Mouse (Mus musculus) forebrain, embryonic 15.5 days (tissue): ENCODE results near the gene Rnf183. TPM values are rescaled to one million over a fixed set of nuclear protein-coding genes. Genes with fewer than 3 reads are reported as not detected.

Experiments used
- ATAC-seq: fragments of 200-750 bp; cut with Nextera tagmentation; replicated peaks from 2 replicates; pipeline ENCODE4 v1.8.0; 2017; ENCODE audit warnings: mild to moderate bottlenecking, moderate TSS enrichment, moderate library complexity
- H3K27ac ChIP-seq: fragments of 300-500 bp; sonication (generic); replicated peaks from 2 replicates; pipeline ENCODE4 v1.5.1; 2015; ENCODE audit warnings: mild to moderate bottlenecking, inconsistent platforms
- H3K27me3 ChIP-seq: fragments of 300-500 bp; sonication (generic); 2 replicates; pipeline ENCODE4 v1.6.1; 2015; ENCODE audit warnings: inconsistent platforms
- H3K36me3 ChIP-seq: fragments of 300-500 bp; sonication (generic); 2 replicates; pipeline ENCODE4 v1.6.1; 2015; ENCODE audit warnings: mild to moderate bottlenecking, inconsistent platforms
- H3K4me1 ChIP-seq: fragments of 300-500 bp; sonication (generic); 2 replicates; pipeline ENCODE4 v1.6.1; 2015; ENCODE audit warnings: inconsistent platforms
- H3K4me2 ChIP-seq: fragments of 300-500 bp; sonication (generic); replicated peaks from 2 replicates; pipeline ENCODE4 v1.6.1; 2015; ENCODE audit warnings: mild to moderate bottlenecking, inconsistent platforms
- H3K4me3 ChIP-seq: fragments of 300-500 bp; sonication (generic); 2 replicates; pipeline ENCODE4 v1.5.1; 2015; ENCODE audit warnings: mild to moderate bottlenecking, inconsistent platforms
- H3K9ac ChIP-seq: fragments of 300-500 bp; sonication (generic); replicated peaks from 2 replicates; pipeline ENCODE4 v1.6.1; 2015; ENCODE audit warnings: mild to moderate bottlenecking, inconsistent platforms
- H3K9me3 ChIP-seq: fragments of 300-500 bp; sonication (generic); 2 replicates; pipeline ENCODE4 v1.6.1; 2016; ENCODE audit warnings: inconsistent platforms
- WGBS: fragments of 180-500 bp; shearing (Covaris S2); methylation state at CpG from one replicate; pipeline ENCODE4 v1.1.7; 2015; ENCODE audit warnings: mixed read lengths; 5-methylcytosine and 5-hydroxymethylcytosine counted together
- polyA plus RNA-seq: library from polyadenylated mRNA; unstranded; fragments of >200 nt; fragmentation: Nextera tagmentation; extraction: Ambion mirVana; gene quantifications from 2 replicates; pipeline ENCODE4 v1.2.1, GENCODE M21; 2015

Rnf183 gene
- polyA plus RNA-seq, 1 experiment from 2014 or later: 0.32 TPM

DNA sequence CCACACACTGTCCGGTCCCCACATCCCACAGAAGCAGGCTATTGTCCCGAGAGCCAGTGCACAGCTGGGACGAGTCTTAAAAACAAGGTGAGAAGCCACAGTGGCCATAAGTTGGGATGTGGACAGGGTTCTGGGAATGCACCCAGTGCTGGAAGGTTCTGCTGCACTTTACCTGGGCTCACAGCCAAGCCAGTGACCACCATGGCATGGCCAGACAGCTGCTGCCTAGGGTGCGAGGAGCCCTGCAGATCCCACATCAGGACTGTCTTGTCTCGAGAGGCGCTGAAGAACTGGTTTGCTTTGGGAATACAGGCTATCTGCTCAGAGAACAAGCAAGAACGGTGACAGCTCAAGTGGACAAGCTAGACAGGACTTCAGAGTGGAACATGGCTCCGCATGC is 25.3 kb upstream of the Rnf183 start:
- Histone ChIP-seq H3K4me3 (no peak overlapping the region), H3K9ac (no peak overlapping the region), H3K27me3 (no peaks in the 10 kb centered on the region), H3K36me3 (no peaks in the 10 kb centered on the region), H3K9me3 (no peaks in the 10 kb centered on the region), H3K27ac (no peak overlapping the region), H3K4me2 (no peak overlapping the region), H3K4me1 (peaks cover 5% of the 10 kb centered on the region)
- no peak for ATAC-seq
- WGBS: 91% methylated on average over 8 of the region's 8 CpGs

DNA sequence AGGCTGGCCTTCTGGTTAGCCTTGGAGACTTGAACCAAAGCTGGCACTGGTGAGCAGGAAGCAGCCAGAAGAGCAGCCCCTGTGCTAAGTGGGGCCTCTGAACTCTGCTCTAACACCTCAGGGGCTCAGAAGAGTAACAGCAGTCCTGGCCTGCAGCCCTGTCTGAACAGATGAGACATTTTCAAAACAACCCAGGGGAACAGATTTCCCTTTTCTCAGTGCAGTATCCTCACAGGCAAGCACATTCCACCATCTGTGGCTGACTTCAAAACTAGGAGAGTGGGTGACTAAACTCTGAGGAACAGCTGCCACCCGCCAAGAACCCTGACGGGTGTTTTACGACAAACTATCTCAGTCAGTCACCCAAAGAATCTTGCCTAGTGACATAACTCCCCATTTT is 24.0 kb upstream of the Rnf183 start:
- 67% methylated on average over 3 of the region's 3 CpGs for WGBS
- Histone ChIP-seq H3K4me3 (no peak overlapping the region), H3K9ac (no peak overlapping the region), H3K4me1 (peaks cover 5% of the 10 kb centered on the region), H3K9me3 (no peaks in the 10 kb centered on the region), H3K36me3 (no peaks in the 10 kb centered on the region), H3K27ac (no peak overlapping the region), H3K4me2 (no peak overlapping the region), H3K27me3 (no peaks in the 10 kb centered on the region)
- peak; percentile 77; the same call in 1 of the 2 replicates for ATAC-seq

DNA sequence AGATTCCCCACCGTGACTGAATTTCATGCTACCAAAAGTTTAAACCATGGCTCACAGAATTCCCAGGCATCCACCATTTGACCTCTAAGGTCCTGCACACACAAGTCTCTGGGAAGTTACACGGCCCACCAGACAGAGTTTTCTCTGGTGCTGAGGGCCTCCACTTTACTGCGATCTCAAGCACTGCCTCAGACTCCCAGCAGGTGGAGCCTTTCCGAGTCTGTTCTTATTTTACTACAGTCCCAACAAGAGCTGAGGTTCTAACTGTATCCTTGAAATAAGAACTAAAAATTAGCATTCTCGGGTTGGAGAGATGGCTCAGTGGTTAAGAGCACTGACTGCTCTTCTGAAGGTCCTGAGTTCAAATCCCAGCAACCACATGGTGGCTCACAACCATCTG is 19.9 kb upstream of the Rnf183 start:
- ATAC-seq: no peak
- H3K36me3 ChIP-seq: no peaks in the 10 kb centered on the region
- H3K4me1 ChIP-seq: peaks cover 5% of the 10 kb centered on the region
- no peak overlapping the region for H3K27ac ChIP-seq
- WGBS: 71% methylated on average over 5 of the region's 5 CpGs
- no peak overlapping the region for H3K9ac ChIP-seq
- no peaks in the 10 kb centered on the region for H3K9me3 ChIP-seq
- H3K27me3 ChIP-seq: no peaks in the 10 kb centered on the region
- no peak overlapping the region for H3K4me2 ChIP-seq
- H3K4me3 ChIP-seq: no peak overlapping the region

DNA sequence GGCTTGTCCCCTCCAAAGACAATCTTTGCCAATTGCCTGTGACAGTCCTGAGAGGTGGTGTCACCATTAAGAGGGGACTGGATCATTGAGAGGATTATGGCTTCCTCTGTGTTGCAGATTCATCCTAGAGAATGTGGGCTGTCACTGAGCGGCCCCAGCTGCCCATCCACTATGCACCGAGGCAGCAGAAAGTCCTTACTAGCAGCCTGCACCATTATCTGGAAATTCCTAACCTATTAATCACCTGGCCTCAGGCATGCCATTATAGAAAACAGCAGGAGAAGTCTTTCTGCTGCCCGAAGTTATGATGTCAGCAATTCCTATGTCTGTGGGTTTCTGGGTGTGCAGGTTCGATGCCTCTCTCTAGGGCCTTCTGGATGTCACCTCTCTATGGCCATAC is 5.9 kb upstream of the Rnf183 start:
- H3K36me3 ChIP-seq: no peaks in the 10 kb centered on the region
- no peak overlapping the region for H3K4me3 ChIP-seq
- no peak overlapping the region for H3K4me2 ChIP-seq
- 74% methylated on average over 4 of the region's 4 CpGs for WGBS
- no peaks in the 10 kb centered on the region for H3K4me1 ChIP-seq
- H3K27ac ChIP-seq: no peak overlapping the region
- ATAC-seq: no peak
- H3K27me3 ChIP-seq: no peaks in the 10 kb centered on the region
- no peak overlapping the region for H3K9ac ChIP-seq
- no peaks in the 10 kb centered on the region for H3K9me3 ChIP-seq

DNA sequence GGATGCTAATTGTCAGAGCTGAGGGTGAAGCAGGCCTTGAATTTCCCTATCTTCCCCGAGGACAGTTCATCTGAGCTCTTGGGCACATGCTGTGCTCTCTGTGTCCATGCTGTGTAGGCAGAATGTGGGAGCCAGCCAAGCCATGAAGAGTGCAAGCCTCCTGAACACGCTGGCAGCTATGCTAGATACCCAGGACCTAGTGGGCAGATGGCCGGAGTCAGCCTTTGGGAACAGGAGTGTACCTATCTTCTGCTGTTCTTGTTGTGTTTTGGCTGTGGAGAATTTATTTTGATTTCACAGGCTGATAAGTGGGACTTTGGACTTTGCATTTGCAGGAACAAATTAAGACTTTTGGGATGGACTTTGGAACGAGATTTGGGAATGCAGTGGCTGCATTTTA is 5.5 kb upstream of the Rnf183 start:
- Histone ChIP-seq H3K4me1 (no peaks in the 10 kb centered on the region), H3K36me3 (no peaks in the 10 kb centered on the region), H3K4me3 (no peak overlapping the region), H3K27me3 (no peaks in the 10 kb centered on the region), H3K9me3 (no peaks in the 10 kb centered on the region), H3K4me2 (no peak overlapping the region), H3K27ac (no peak overlapping the region), H3K9ac (no peak overlapping the region)
- 78% methylated on average over 4 of the region's 4 CpGs for WGBS
- ATAC-seq: no peak

DNA sequence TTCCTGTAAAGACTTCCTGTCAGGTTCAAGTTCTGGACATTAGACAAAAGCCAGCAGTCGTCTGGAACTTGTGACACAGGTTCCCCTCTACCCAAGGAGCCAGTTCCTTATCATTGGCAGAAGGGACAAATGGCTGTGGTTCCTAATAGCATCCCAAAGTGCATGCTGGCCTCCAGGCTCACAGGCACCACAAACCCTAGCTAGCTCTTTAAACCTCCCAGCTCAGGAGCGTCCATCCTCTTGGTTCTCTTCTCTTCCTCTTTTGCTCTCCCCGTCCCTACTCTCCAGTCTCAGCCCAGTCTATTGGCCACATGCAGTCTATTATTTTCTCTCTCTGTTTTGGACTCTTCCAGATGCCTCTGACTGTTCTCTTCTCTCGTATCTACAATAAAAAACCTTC is 4.7 kb upstream of the Rnf183 start:
- Histone ChIP-seq H3K4me3 (no peak overlapping the region), H3K9me3 (no peaks in the 10 kb centered on the region), H3K9ac (no peak overlapping the region), H3K4me1 (no peaks in the 10 kb centered on the region), H3K27ac (no peak overlapping the region), H3K27me3 (no peaks in the 10 kb centered on the region), H3K36me3 (no peaks in the 10 kb centered on the region), H3K4me2 (no peak overlapping the region)
- ATAC-seq: no peak
- 70% methylated on average over 4 of the region's 4 CpGs for WGBS

DNA sequence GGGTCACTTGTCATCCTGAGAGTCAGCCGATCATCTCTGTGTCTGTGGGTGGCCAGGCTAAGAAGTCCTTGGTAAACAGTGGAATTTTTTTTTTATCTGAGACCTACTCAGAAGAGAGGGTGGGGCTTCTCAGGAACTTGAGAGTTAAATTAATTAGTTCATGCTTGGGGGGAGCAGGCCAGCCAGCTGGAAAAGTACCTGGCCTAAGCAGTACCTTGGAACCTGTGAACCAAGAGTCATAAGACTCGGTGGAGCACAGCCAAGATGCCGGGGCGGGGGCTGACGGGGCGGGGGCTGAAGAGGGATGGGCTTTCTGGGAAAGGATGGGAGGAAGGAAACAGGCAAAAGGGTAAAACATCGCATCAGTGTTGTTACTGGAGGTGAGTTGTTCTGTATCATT is 2.8 kb upstream of the Rnf183 start:
- Histone ChIP-seq H3K4me1 (no peaks in the 10 kb centered on the region), H3K9me3 (no peaks in the 10 kb centered on the region), H3K27ac (no peak overlapping the region), H3K9ac (no peak overlapping the region), H3K4me2 (no peak overlapping the region), H3K27me3 (no peaks in the 10 kb centered on the region), H3K36me3 (no peaks in the 10 kb centered on the region), H3K4me3 (no peak overlapping the region)
- ATAC-seq: no peak
- WGBS: 85% methylated on average over 7 of the region's 7 CpGs

DNA sequence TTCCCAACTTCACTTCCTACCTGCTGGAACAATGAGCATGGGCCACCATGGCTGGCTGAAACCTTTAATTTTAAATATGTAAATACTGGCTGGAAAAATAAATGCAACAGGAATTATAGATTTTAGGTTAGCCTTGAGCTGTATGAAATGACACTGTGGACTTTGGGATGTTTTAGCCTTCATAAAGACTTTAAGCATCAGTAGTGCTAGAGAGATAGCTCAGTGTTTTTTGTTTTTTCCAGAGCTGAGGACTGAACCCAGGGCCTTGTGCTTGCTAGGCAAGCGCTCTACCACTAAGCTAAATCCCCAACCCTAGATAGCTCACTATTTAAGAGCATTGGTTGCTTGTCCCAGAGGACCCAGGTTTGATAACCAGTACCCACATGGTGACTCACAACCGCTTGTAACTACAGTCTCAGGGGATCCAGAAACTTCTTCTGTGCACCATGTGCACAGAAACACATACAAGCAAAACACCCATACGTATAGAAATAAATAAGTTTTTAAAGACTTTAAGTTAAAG is 2.3 kb upstream of the Rnf183 start:
- no peak for ATAC-seq
- WGBS: 96% methylated on average over 3 of the region's 3 CpGs
- Histone ChIP-seq H3K4me1 (no peaks in the 10 kb centered on the region), H3K27me3 (no peaks in the 10 kb centered on the region), H3K36me3 (no peaks in the 10 kb centered on the region), H3K4me2 (no peak overlapping the region), H3K4me3 (no peak overlapping the region), H3K27ac (no peak overlapping the region), H3K9ac (no peak overlapping the region), H3K9me3 (no peaks in the 10 kb centered on the region)

DNA sequence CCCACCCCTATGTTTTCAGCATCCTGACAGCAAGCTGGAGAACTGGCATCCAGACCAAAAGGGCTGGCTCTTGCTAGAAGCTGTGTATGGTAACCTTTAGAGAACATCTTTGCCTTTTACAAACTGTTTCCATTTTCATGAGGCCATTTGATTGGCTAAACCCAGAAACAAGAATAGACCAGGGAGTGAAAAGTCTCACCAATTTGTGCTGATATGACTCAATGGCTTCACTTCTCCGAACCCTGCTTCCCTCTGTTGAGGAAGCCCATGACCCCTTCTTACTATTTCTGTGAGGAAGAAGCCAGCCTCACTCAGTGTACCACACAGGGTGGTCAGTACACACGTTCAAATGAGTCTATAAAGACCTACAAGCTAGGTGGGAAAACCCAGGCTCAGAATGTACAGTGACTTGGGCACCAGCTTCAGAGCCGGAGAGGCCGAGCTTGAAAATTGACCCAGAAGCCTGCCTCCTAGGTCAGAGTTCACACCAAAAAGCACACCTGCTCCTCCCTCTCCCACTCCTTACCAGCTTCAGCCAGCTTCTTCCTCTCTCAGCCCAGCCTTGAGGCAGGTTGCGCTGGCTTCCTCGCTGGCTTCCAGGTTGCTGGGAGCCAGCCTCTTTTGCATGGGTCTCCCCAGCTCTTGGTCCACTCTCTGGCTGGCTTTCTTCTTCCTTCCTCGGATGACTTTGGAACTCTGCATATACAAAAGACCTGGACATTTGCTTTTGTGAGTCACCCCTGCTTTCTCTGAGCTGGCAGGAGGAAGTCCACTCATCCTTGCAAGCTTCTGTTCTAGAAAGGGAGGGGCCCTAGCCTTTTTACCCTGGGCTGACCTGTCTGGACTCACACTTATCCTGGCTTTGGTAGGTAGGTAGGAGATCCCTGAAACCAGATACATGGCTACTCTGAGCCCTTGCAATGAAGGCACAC is 847 bp downstream of the Rnf183 start:
- no peak overlapping the region for H3K9ac ChIP-seq
- no peak overlapping the region for H3K27ac ChIP-seq
- no peaks in the 10 kb centered on the region for H3K9me3 ChIP-seq
- no peak overlapping the region for H3K4me2 ChIP-seq
- no peak for ATAC-seq
- H3K36me3 ChIP-seq: no peaks in the 10 kb centered on the region
- no peak overlapping the region for H3K4me3 ChIP-seq
- no peaks in the 10 kb centered on the region for H3K4me1 ChIP-seq
- WGBS: 79% methylated on average over 7 of the region's 7 CpGs
- H3K27me3 ChIP-seq: no peaks in the 10 kb centered on the region

DNA sequence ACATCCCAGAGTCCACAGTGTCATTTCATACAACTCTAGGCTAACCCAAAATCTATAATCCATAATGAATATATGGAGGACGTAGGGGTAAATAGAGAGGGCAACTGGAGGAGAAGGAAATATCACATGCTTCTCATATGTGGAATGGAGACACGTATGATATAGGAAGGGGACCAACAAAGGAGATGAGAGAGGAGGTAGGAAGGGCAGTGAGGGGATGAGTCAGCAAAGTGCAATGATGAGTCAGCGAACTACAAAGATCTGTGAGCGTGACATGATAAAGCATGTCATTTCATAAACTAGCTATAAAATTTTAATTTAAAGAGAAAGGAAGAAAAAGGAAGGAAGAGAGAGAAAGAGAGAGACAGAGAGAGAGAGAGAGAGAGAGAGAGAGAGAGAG is 3.5 kb downstream of the Rnf183 start:
- no peaks in the 10 kb centered on the region for H3K9me3 ChIP-seq
- no peak overlapping the region for H3K27ac ChIP-seq
- 82% methylated on average over 4 of the region's 4 CpGs for WGBS
- H3K4me1 ChIP-seq: no peaks in the 10 kb centered on the region
- no peaks in the 10 kb centered on the region for H3K27me3 ChIP-seq
- no peak overlapping the region for H3K4me3 ChIP-seq
- no peak for ATAC-seq
- H3K4me2 ChIP-seq: no peak overlapping the region
- no peak overlapping the region for H3K9ac ChIP-seq
- H3K36me3 ChIP-seq: no peaks in the 10 kb centered on the region

DNA sequence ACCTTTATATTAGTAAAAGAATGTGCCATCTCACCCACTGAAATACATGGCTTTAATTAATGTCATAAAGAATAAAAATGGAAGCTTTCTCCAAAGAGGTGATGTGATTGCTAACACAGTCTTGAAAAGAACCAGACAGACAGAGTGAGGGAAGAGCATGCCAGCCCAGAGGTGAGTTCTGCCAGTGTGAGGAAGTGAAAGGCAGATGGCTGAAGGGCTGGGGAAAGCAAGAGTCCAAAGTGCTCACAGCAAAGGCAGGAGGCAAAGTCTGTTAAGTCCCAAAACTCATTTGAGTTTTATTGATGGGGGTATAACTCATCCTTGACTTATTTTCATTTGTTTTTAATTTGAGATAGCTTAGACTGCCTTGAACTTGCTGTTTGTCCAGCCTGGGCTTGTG is 4.4 kb downstream of the Rnf183 start:
- Histone ChIP-seq H3K36me3 (peaks cover 2% of the 10 kb centered on the region; the same call in 1 of the 2 replicates), H3K4me3 (no peak overlapping the region), H3K4me2 (no peak overlapping the region), H3K9ac (no peak overlapping the region), H3K27ac (no peak overlapping the region), H3K27me3 (no peaks in the 10 kb centered on the region), H3K4me1 (no peaks in the 10 kb centered on the region), H3K9me3 (no peaks in the 10 kb centered on the region)
- ATAC-seq: no peak

DNA sequence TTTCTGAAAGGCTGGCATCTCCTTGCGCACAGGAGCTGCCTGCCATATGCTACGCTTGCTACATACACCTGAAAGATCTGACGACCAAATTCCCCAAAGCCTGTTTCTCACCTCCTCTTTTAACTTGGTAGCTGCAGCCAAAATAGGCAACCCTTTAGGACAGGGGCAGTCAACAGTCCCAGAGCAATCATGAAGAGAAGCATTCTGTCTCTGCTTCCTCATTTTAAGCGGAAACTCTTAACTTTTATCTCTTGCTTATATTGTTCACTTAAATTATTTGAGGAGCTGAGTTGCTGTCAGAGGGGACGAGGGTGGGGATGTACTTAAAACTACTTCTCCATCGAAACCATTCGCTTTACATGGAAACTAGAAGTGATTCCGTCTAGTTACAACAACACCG is 5.4 kb downstream of the Rnf183 start:
- WGBS: 91% methylated on average over 9 of the region's 9 CpGs
- H3K9ac ChIP-seq: no peak overlapping the region
- H3K27me3 ChIP-seq: no peaks in the 10 kb centered on the region
- no peaks in the 10 kb centered on the region for H3K9me3 ChIP-seq
- H3K4me3 ChIP-seq: no peak overlapping the region
- no peak overlapping the region for H3K27ac ChIP-seq
- no peak overlapping the region for H3K4me2 ChIP-seq
- H3K4me1 ChIP-seq: no peaks in the 10 kb centered on the region
- ATAC-seq: no peak
- peaks cover 12% of the 10 kb centered on the region for H3K36me3 ChIP-seq
